ENCODE assay signal across 8 mouse cellular contexts in the genomic region with DNA sequence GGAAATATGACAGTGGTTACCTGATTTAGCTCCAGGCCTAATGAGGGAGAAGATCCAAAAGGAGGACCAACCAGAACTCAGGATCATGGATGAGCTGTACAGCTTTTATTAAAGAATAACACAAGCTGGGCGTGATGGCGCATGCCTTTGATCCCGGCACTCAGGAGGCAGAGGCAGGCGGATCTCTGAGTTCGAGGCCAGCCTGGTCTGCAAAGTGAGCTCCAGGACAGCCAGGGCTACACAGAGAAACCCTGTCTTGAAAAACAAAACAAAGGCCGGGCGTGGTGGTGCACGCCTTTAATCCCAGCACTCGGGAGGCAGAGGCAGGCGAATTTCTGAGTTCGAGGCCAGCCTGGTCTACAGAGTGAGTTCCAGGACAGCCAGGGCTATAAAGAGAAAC. TPM values are rescaled to one million over a fixed set of nuclear protein-coding genes. Genes with fewer than 3 reads are reported as not detected.
DNase-seq lines count a peak whose midpoint lies in the region; ATAC-seq lines count a peak whose summit lies in the region.
"Not testable (repeated sequence)": the region's sequence is repeated elsewhere in the genome, so short reads cannot be mapped to it uniquely, and the experiment has no call there.

A gene (minus strand): TSS at position 101 of the 400 bp plus-strand sequence.

- not testable (repeated sequence) for H3K9ac ChIP-seq in embryonic facial prominence, embryonic 15.5 days; heart, embryonic 13.5 days; hindbrain, embryonic 16.5 days (ENCODE audit: low read depth, low read length); limb, embryonic 12.5 days (replicated peaks); midbrain, embryonic 13.5 days (replicated peaks)

- not testable (repeated sequence) for H3K4me1 ChIP-seq in embryonic facial prominence, embryonic 15.5 days; heart, embryonic 13.5 days; hindbrain, embryonic 16.5 days (ENCODE audit: control insufficient read depth, insufficient read depth, low read depth, low read length); limb, embryonic 12.5 days (replicated peaks)
- peaks cover 15% of the 10 kb centered on the region for H3K4me1 ChIP-seq in midbrain, embryonic 13.5 days (replicated peaks)

- not testable (repeated sequence) for H3K27ac ChIP-seq in embryonic facial prominence, embryonic 15.5 days (replicated peaks); heart, embryonic 13.5 days (replicated peaks); hindbrain, embryonic 16.5 days (ENCODE audit: low read depth, low read length); limb, embryonic 12.5 days; midbrain, embryonic 13.5 days

- H3K27me3 ChIP-seq in embryonic facial prominence, embryonic 15.5 days; heart, embryonic 13.5 days (replicated peaks); hindbrain, embryonic 16.5 days (replicated peaks; ENCODE audit: control insufficient read depth, insufficient read depth, low read length); limb, embryonic 12.5 days; midbrain, embryonic 13.5 days: not testable (repeated sequence)

- not testable (repeated sequence) for H3K9me3 ChIP-seq in embryonic facial prominence, embryonic 15.5 days (replicated peaks); heart, embryonic 13.5 days; hindbrain, embryonic 16.5 days (ENCODE audit: control insufficient read depth, low read length); limb, embryonic 12.5 days; midbrain, embryonic 13.5 days

- H3K36me3 ChIP-seq in embryonic facial prominence, embryonic 15.5 days; heart, embryonic 13.5 days; hindbrain, embryonic 16.5 days (ENCODE audit: control insufficient read depth, insufficient read depth, low read length); limb, embryonic 12.5 days; midbrain, embryonic 13.5 days: not testable (repeated sequence)

- H3K4me2 ChIP-seq in embryonic facial prominence, embryonic 15.5 days (replicated peaks); hindbrain, embryonic 16.5 days (ENCODE audit: low read length); limb, embryonic 12.5 days; midbrain, embryonic 13.5 days (replicated peaks): not testable (repeated sequence)
- peak within 1 kb of the TSS; percentile 91 for H3K4me2 ChIP-seq in heart, embryonic 13.5 days

- DNase-seq in adrenal gland, postnatal 14 days; layer of hippocampus, postnatal 14 days (ENCODE audit: low spot score in 2 of 2); urinary bladder, adult 2 months (ENCODE audit: low spot score): not testable (repeated sequence)

- ATAC-seq in embryonic facial prominence, embryonic 15.5 days (ENCODE audit: insufficient number of reproducible peaks, low FRiP score, low TSS enrichment, low read depth); heart, embryonic 13.5 days (ENCODE audit: extremely low read depth, insufficient number of reproducible peaks, low FRiP score, low TSS enrichment); hindbrain, embryonic 16.5 days; limb, embryonic 12.5 days (ENCODE audit: insufficient number of reproducible peaks, insufficient read depth, low FRiP score, low TSS enrichment, low read depth); midbrain, embryonic 13.5 days: not testable (repeated sequence)

- 89% methylated on average over 11 of the region's 11 CpGs for whole genome bisulfite sequencing in embryonic facial prominence, embryonic 15.5 days
- 85% methylated on average over 11 of the region's 11 CpGs for WGBS in heart, embryonic 13.5 days
- 93% methylated on average over 11 of the region's 11 CpGs for WGBS in hindbrain, embryonic 16.5 days
- WGBS in limb, embryonic 12.5 days = 92% methylated on average over 11 of the region's 11 CpGs
- 95% methylated on average over 11 of the region's 11 CpGs for WGBS in midbrain, embryonic 13.5 days

- H3K4me3 ChIP-seq in embryonic facial prominence, embryonic 15.5 days (replicated peaks); heart, embryonic 13.5 days; hindbrain, embryonic 16.5 days (ENCODE audit: low read length); limb, embryonic 12.5 days (replicated peaks); midbrain, embryonic 13.5 days (replicated peaks): not testable (repeated sequence)

RNA-seq across cellular contexts. Expression of the gene that starts here (rescaled TPM):
- total RNA-seq in adrenal gland, postnatal 14 days (2021) = 12.3 and 14.0 TPM in 2 replicates
- polyA plus RNA-seq in embryonic facial prominence, embryonic 15.5 days (2015; fragmentation: Nextera tagmentation; extraction: Ambion mirVana) = 17.0 and 17.2 TPM in 2 replicates
- polyA plus RNA-seq in heart, embryonic 13.5 days (2015; fragmentation: Nextera tagmentation; extraction: Ambion mirVana) = 9.1 and 11.0 TPM in 2 replicates
- 18.0 and 18.4 TPM in 2 replicates for polyA plus RNA-seq in hindbrain, embryonic 16.5 days (2015; fragmentation: Nextera tagmentation; extraction: Ambion mirVana)
- total RNA-seq in layer of hippocampus, postnatal 14 days (2021) = 10 to 100 TPM; 14.7 to 15.1 TPM
- polyA plus RNA-seq in limb, embryonic 12.5 days (2016; fragmentation: Nextera tagmentation; extraction: Ambion mirVana) = 19.4 and 20.2 TPM in 2 replicates
- 21.2 and 21.9 TPM in 2 replicates for polyA plus RNA-seq in midbrain, embryonic 13.5 days (2015; fragmentation: Nextera tagmentation; extraction: Ambion mirVana)
- polyA plus RNA-seq in urinary bladder, adult 2 months (2012; rRNA removed) = 10.9 and 13.1 TPM in 2 replicates
